Mouse (Mus musculus) frontal cortex, postnatal 10 days (tissue): ENCODE data around the gene Zfp367.

Source experiments
- DNase-seq, 2 experiments: peaks; one replicate each; pipeline ENCODE4 v3.0.0; 2022; ENCODE audit warnings: low spot score in 2 of 2, mixed read lengths in 1 of 2

Gene Zfp367

GRCm38 (mm10) chr13:64091006-64091405 is 62.0 kb downstream of the Zfp367 start:
- DNase-seq = no peak

- DNase-seq = no peak
Observed at GRCm38 (mm10) chr13:64090278-64090677, 62.7 kb downstream of the Zfp367 start.

- DNase-seq = no peak
Observed at GRCm38 (mm10) chr13:64089130-64089529, 63.9 kb downstream of the Zfp367 start, which contains the start of gene Hsd17b3. Hsd17b3 (minus strand) TSS chr13:64089230.

GRCm38 (mm10) chr13:64088057-64088456 is 64.9 kb downstream of the Zfp367 start:
- DNase-seq = no peak

GRCm38 (mm10) chr13:64086036-64086435 is 67.0 kb downstream of the Zfp367 start:
- DNase-seq = no peak

- DNase-seq = no peak
Observed at GRCm38 (mm10) chr13:64083331-64083730, 69.7 kb downstream of the Zfp367 start.
